Mouse (Mus musculus) megakaryocyte-erythroid progenitor cell, adult 5-6 weeks (primary cell): ENCODE results near the gene Map3k3. TPM values are rescaled to one million over a fixed set of nuclear protein-coding genes. Genes with fewer than 3 reads are reported as not detected.

Experiments
- ATAC-seq: replicated peaks from 2 replicates; pipeline ENCODE4 v1.8.0; 2016; ENCODE audit warnings: mild to moderate bottlenecking, inconsistent platforms; ENCODE audit not compliant: severe bottlenecking, poor library complexity, low FRiP score, low TSS enrichment
- total RNA-seq, 2 experiments: library from RNA; stranded (forward) in 1 of 2; stranded (reverse) in 1 of 2; fragments of 200-1000, 215-1000 nt in 1 of 2; fragments of >200 nt in 1 of 2; fragmentation: Nextera tagmentation in 1 of 2; gene quantifications; 2 replicates each; pipeline ENCODE4 v1.2.3; 2014 to 2017

Map3k3 gene
- total RNA-seq (2014; fragmentation: Nextera tagmentation) (10.3 and 19.9 TPM in 2 replicates), total RNA-seq (2017) (5.9 and 9.0 TPM in 2 replicates)

DNA sequence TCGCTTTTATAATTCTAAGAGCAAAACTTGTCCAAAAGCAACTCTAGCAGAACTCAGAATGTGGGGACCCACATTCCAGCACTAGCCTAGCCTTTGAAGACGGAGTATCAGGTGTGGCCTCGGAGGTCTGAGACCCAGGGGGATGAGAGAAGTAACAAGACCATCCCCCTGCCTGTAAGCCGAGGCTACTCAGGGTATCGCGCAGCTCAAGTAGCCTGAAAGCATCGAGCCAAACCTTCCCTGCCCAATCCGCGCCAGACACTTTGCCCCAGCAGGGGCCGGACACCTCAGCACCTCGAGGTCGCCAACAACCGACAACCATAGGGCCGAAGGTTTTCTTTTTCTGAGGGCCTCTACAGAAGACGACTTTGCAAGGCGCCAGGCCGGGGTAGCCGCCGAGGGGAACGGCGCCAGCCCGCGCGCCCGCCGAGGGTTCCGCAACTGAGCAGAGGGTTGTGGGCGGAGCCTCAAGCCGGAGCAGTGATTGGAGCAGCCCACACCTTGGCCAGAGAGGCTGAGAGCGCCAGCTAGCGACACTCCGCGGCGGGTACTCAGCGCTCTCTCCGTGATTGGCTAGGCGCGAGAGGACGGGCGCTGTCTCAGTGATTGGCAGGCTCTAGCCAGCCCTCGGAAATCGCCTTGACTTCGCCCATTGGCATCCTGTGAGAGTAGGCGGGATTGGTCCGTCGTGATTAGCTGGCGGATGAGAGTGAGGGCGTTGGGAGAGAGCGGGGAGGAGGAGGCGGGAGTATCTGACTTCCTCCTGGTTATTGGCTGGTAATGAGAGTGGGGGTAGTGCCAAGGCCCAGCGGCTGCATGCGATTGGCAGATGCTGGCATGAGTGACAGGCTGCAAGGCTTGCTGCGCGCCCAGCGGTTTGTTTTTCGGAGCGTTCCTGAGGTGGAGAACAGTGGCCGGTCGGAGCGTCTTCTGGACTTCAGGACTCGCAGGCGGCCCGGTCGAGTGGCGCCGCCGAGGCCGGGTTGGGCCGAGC lies at the start of gene Map3k3:
Gene Map3k3, plus strand, starts transcription at position 906 of the 994 bp plus-strand sequence.
- peak; percentile 99 for ATAC-seq

DNA sequence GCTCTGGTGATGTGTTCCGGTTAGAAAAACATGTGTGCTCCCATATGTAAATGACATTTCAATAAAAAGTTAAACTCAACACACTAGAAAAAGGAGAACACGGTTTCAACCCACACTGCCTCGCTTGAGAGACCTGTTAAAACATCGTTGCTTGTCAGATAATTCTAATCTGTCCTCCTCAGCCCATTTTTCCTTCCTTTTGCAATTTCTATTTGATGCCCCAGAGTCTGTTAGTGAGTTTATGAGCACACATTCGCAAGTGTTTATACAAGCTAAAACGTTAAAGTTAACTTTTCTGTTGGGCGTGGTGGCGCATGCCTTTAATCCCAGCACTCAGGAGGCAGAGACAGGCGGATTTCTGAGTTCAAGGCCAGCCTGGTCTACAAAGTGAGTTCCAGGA lies 49.4 kb upstream of the Map3k3 start:
- no peak for ATAC-seq

DNA sequence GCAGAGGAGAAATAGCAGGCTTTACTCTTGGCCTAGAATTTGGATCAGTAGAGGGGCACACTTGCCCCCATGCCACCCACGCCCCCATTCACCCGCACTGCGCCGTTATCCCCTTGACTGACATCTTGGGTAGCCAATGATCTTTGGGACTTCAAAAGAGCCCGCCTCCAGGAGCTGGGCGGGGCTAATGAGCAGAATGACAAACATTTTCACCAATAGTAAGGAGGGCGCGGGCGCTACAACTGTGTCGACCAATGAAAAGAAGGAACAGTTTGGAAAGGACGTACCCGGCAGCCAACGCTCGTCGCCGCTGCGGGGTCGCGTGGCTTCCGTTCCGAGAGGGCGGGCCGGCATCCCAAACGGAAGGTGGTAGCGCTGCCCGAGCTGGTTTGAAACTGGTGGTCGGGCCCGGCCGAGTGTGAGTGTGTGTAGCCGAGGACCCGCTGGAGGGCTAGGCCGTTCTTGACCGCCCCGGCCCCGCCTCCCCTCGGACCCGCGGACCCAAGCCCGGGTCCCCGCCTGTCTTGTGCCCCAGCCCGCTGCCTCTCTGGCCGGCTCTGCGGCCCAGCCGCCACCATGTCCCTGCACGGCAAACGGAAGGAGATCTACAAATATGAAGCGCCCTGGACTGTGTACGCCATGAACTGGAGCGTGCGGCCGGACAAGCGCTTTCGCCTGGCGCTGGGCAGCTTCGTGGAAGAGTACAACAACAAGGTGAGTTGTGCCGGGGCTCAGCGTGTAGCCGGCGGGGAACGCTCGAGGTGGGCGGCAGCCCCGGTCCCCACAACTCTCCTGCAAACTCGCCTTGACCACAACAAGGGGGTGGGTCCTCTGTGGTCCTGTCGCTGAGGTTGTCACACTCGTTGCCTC lies 47.6 kb upstream of the Map3k3 start, which contains the start of gene Dcaf7:
Gene Dcaf7, plus strand, starts transcription at position 325 of the 870 bp plus-strand sequence.
- peak; percentile 94 for ATAC-seq

DNA sequence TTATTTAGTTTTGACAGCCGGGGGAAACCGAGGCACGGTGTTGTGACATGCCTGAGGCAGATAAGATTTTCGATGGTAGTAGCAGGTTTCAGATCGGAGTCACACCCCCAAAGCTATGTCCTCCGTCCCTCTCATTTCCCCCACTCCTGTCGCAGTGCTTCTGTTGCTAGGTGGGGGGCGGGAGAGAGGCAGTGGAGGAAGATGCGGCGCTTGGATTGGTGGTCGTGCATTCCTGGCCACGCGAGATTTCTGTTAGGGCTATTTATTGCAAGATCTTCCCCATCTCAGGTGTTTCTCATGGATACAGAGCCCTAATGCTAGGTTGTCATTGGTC lies 47.0 kb upstream of the Map3k3 start:
- ATAC-seq, result peak; percentile 45

DNA sequence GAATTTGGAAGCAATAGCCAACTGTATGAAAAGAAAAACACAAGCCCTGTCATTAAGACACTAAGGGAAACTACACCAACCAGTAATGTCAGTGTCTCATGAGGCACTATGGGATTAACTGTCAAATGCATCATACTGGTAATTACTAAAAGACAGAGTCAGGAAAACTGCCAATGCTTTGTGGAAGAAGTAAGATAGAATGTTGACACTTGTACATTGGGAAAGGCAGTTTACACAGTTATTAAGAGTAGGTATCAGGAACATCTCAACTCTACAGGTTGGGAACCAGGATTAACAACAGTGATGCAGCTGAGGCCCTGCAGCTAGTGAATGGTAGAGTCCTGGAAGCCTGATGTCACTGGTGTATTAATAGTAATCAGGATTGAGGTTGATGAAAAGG lies 40.1 kb upstream of the Map3k3 start:
- no peak for ATAC-seq

DNA sequence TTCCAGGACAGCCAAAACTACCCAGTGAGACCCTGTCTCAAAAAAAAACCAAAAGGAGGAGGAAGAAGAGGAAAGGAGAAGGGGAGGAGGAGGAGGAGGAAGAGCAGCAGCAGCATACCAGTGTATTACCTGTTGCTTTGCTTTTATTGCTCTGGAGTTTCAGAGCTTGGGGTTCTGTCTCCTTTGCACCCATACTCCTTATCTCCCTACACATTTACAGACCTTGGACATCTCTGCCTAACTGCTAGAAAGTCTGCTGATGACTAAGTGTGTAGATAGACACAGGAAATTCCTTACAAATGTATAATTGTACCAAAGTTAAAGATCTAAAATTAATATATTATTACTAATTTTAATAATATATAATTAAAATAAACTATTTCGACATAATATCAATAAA lies 39.2 kb upstream of the Map3k3 start:
- ATAC-seq, result no peak

DNA sequence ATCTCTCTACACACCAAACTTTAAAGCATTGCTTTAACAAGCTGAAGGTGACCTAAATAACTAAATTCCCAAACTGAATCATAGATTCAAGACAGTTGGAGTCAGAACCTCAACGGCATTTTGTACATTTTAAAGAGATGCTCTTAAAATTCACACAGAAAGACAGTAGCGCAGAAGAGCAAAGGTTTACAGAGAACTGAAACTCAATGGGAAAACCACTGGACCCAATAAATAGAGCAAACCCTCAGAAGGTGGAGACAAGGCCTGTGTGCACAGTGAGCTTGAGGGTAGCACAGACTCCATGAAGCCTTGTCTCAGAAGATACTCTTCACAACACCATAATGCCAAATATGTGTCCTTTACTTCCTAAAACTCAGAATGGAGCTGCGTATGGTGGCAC lies 38.6 kb upstream of the Map3k3 start:
- ATAC-seq, result no peak

DNA sequence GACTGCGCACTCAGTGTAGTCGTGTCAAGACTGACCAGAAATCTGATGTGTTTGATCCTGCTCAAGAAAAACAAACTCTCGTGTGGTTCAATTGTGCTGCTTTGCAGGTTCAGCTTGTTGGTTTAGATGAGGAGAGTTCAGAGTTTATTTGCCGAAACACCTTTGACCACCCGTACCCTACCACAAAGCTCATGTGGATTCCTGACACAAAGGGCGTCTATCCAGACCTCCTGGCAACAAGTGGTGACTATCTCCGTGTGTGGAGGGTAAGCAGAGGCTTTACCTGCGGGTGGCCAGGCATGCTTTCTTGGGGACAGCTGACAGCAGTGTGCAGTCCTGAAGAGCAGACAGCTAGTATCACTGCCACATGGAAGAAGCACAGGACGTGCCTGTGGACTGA lies 37.8 kb upstream of the Map3k3 start:
- ATAC-seq, result no peak

DNA sequence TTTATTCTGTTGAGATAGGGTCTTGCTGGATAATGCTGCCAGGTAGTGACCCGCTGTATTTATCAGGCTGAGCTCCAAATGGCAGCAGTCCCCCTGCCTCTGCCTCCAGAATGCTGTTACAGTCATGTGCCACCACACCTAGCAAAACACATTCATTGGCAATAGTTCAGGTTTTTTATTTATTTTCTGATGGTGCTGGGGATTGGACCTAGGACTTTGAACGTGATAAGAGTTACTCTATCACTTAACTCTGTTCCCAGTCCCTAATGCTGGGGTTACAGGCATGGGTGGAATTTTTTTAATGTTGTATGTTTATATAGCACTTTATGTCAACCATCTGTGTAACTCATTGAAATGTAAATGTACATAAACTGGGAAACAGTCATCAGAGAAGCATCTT lies 30.5 kb upstream of the Map3k3 start:
- ATAC-seq, result no peak

DNA sequence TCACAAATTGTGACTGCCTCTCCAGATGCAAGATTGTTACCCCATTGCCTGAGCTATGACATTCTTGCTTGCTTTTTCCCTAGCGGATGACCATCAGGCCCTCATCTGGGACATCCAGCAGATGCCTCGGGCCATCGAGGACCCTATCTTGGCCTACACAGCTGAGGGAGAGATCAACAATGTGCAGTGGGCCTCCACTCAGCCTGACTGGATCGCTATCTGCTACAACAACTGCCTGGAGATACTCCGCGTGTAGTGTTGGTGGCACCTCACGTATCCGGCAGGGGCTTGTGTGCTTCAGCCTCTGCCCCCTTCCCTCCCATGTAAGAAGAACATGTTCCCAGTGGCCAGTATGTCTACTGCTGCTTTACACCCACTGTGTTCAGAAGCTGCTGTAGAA lies 29.8 kb upstream of the Map3k3 start:
- no peak for ATAC-seq

DNA sequence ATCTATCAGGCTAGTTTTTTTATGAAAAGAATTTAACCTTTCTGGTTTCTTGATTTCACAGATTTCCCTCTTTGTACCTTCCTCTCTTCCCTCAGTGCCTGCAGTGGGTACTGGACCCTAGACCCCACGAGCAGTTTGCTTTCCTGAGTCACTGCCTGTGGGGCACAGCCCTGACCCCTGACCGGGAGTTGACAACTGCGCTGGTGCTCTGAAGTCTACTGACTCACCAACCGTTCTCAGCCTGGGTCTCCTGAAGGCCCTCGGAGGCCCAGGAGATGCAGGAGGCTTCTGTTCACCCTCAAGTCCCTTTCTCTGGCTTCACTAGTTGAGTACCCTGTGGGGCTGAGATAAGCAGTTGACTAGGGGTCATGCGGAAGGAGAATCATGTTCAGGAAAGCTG lies 29.1 kb upstream of the Map3k3 start:
- ATAC-seq, result no peak

DNA sequence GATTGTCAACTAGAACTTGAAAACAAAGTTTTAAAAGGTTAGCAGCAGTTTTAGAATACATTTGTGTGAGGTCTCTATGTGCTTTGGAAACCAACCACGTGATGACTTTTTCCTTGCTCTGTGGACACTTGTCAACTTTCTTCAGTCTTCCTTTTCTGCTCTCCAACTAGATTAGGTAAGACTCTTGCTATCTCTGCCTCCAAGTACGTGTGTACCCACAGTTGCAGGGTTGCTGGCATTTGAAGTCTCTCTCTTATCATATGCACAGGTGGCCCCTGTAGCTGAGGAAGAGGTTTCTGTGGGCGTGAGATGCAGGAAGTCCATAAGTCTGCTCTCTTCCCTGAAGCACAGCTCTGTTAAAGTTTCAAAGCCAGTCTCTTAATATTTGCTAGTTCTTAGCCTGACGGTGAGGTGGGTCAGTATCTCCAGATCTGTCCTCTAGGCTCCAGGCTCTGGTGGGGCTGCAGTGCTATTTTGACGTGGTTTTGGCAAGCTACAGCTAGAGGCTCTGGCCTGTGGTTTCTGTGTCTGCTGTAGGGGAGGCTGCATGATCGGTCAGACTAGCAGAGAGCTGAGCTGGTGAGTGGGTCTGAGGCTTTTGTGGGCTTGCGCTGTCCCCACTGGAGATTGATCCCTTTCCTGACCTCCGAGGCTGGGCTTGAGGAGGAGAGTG lies 27.5 kb upstream of the Map3k3 start:
- ATAC-seq, result peak; percentile 93

DNA sequence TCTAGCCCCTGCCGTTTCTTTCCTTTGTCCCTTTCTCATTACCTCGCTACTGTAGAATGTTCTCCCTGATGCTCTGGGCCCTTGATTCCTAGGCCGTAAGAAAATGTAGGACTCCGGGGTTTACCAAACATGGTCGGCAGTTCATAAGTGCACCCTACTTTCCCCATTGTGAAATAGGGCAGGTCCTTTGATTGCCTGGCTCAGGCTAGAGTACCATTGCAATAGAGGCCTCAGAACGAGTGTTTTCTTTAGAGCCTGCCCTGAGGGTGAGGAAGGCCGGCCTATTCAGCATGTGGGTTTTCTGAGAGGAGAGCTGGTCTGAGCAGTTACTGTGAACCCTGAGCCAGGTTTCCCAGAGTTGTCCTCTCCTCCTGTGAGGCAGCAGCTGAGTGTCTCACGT lies 26.4 kb upstream of the Map3k3 start:
- ATAC-seq, result no peak

DNA sequence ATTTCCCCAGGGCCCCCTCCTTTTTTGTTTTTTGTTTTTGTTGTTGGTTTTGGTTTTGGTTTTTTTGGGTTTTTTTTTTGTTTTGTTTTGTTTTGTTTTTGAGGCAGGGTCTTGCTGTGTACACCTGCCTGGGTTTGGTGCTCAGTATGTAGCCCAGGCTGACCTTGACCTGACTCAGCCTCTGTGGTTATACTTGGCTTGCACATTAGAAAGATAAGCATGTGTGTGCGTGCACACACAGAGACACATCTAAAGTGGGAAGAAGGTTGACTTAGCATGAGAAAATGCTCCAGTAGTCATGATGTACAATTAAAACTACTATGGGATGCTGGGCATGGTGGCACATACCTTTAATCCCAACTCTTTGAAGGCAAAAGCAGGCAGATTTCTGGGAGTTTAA lies 23.9 kb upstream of the Map3k3 start:
- ATAC-seq, result no peak

DNA sequence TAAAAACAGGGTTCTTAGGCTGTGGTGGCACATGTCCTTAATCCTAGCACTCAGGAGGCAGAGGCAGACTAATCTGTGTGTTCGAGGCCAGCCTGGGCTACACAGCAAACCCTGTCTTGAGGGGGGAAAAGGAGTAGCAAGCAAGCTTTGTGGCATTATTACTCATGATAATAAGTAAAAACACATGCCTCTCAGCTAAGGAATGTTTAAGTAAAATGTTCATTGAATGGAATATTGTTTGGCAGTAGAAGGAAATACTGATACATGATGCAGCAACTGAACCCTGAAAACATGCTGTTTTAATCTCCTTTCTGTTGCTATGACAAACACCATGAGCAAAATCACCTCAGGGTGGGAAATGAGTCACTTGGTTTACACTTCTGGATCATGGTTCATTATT lies 23.1 kb upstream of the Map3k3 start:
- ATAC-seq, result no peak

DNA sequence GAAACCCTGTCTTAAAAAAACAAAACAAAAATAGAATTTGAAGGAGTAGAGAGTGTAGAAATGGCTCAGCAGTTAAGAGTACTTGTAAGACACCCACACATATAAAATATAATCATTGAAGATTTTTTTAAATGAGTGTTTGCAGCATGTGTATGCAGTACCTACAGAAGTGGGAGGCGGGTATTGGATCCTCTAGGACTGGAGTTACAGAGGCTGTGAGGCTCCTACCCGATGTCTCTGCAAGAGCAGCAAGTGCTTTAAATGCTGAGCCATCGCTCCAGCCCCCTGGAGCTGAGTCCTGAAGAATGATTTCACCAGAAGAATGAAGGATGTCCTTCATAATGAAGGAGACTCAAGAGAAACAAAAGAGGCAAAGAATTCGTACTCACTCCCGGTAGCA lies 20.7 kb upstream of the Map3k3 start:
- ATAC-seq, result no peak

DNA sequence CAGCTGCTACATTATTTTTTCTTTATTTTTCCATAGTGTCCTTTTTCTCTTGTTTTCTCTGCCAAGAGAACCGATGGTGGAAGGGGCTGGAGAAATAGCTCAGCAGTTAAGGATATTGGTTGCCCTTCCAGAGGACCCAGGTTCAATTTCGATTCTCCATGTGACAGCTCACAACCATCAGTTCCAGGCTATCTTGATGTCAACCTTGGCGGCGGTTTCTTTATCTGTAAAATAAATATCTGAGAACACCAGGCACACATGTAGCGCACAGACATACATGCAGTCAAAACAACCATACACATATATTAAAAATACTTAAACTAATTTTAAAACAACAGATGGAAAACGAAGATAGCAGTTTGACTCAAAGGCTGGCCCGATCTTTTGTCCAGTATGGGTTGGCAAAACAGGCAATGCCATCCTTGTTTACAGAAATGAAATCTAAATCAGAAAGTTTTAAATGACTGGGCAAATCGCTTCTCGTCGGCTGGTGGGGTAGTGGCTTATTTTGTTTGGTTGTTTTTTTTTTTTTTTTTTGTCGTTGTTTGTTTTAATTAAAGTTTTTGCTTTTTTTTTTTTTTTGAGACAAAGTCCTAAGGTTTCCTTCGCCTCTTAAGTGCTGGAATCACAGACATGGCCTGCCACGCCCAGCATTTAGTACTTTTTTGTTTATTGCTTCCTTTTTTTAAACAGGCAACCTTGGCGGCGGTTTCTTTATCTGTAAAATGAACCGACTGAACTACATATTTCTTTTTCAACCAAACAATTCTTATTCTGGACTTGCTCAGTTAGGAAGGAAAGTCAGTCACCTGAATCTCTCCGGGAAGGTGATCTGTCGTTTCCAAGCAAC lies 19.1 kb upstream of the Map3k3 start:
- ATAC-seq, result peak; percentile 49

DNA sequence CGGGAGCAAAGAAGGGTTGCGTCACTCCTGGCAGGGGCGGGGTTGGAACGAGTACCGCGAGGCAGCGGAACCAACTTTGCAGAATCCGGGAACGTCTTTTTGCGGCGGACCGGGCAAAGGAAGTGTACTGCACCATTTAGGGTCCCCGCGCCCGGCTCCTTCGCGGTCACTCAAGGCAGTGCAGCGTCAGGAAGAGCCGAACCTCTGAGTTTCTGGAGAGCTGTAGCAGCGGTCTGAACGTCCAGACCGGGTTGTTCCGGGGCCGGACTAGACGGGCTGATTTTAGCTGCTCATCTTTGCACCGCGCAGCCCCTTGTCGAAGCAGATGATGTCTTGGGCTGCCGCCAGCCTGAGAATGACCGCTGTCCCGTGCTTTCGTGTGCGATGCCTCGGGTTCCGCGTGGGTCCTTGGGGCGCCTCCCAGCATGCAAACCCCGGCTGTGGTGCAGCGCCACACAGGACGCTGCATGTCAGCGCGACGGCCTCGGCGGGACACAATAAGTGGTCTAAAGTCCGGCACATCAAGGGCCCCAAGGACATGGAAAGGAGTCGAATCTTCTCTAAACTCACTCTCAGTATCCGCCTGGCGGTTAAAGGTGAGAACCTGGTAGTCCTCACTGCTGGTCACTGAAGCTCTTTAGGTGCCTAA lies 18.4 kb upstream of the Map3k3 start, which contains the start of gene Taco1:
Gene Taco1, plus strand, starts transcription at position 139 of the 649 bp plus-strand sequence.
- ATAC-seq, result peak; percentile 88
